Mouse (Mus musculus) neural tube, embryonic 14.5 days (tissue): Measurements from ENCODE around the gene Lce1g. TPM values are rescaled to one million over a fixed set of nuclear protein-coding genes. Genes with fewer than 3 reads are reported as not detected.

Experiments
- ATAC-seq: fragments of 200-750 bp; cut with Nextera tagmentation; 2 replicates; pipeline ENCODE4 v1.8.0; 2017; ENCODE audit warnings: low read depth, mild to moderate bottlenecking, moderate TSS enrichment, moderate library complexity
- H3K27ac ChIP-seq: fragments of 300-500 bp; sonication (generic); 2 replicates; pipeline ENCODE4 v1.5.1; 2014; ENCODE audit warnings: low read depth, mild to moderate bottlenecking, control low read depth, low read length, moderate library complexity, mixed read lengths
- H3K27me3 ChIP-seq: fragments of 300-500 bp; sonication (generic); 2 replicates; pipeline ENCODE4 v1.6.1; 2014; ENCODE audit warnings: low read length; ENCODE audit not compliant: control insufficient read depth, insufficient read depth
- H3K36me3 ChIP-seq: fragments of 300-500 bp; sonication (generic); 2 replicates; pipeline ENCODE4 v1.6.1; 2014; ENCODE audit warnings: low read length, mixed read lengths; ENCODE audit not compliant: control insufficient read depth, insufficient read depth
- H3K4me1 ChIP-seq: fragments of 300-500 bp; sonication (generic); 2 replicates; pipeline ENCODE4 v1.6.1; 2014; ENCODE audit warnings: low read length; ENCODE audit not compliant: control insufficient read depth, insufficient read depth
- H3K4me2 ChIP-seq: fragments of 300-500 bp; sonication (generic); 2 replicates; pipeline ENCODE4 v1.6.1; 2014; ENCODE audit warnings: mild to moderate bottlenecking, low read depth, low read length, control low read depth
- H3K4me3 ChIP-seq: fragments of 300-500 bp; sonication (generic); 2 replicates; pipeline ENCODE4 v1.5.1; 2014; ENCODE audit warnings: low read depth, low read length, control low read depth, mixed read lengths
- H3K9ac ChIP-seq: fragments of 300-500 bp; sonication (generic); replicated peaks from 2 replicates; pipeline ENCODE4 v1.6.1; 2014; ENCODE audit warnings: low read depth, mild to moderate bottlenecking, control low read depth, low read length, mixed read lengths
- H3K9me3 ChIP-seq: fragments of 300-500 bp; sonication (generic); 2 replicates; pipeline ENCODE4 v1.6.1; 2016; ENCODE audit warnings: low read length; ENCODE audit not compliant: control insufficient read depth
- WGBS: fragments of 180-500 bp; shearing (Covaris S2); extraction: QIAGEN DNeasy Blood & Tissue Kit; methylation state at CpG from one replicate; pipeline ENCODE4 v1.1.7; 2014; 5-methylcytosine and 5-hydroxymethylcytosine counted together
- polyA plus RNA-seq: library from polyadenylated mRNA; unstranded; fragments of >200 nt; fragmentation: Nextera tagmentation; extraction: Ambion mirVana; gene quantifications from 2 replicates; pipeline ENCODE4 v1.2.1, GENCODE M21; 2014

The Lce1g gene
- polyA plus RNA-seq, 1 experiment from 2014 or later, result not detected

DNA sequence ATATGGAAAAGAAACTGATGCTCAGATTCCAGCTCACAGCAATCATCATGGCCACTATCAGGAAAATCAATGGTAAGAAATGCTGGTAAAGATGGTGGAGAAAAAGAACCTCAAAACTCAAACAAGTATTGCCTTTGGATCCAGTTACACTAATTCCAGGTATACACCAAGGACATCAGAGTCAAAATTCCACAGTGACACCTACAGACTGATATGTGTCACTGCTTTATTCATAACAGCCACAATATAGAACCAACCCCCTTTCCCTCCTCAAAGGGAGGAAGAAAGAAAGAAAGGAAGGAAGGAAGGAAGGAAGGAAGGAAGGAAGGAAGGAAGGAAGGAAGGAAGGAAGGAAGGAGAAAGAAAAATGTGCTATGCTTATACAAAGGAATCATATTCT is 37.0 kb downstream of the Lce1g start:
- ATAC-seq, result no peak
- Histone ChIP-seq H3K9me3 (no peaks in the 10 kb centered on the region), H3K4me1 (no peaks in the 10 kb centered on the region), H3K4me2 (no peak overlapping the region), H3K36me3 (no peaks in the 10 kb centered on the region), H3K4me3 (no peak overlapping the region), H3K9ac (no peak overlapping the region), H3K27me3 (no peaks in the 10 kb centered on the region), H3K27ac (no peak overlapping the region)

DNA sequence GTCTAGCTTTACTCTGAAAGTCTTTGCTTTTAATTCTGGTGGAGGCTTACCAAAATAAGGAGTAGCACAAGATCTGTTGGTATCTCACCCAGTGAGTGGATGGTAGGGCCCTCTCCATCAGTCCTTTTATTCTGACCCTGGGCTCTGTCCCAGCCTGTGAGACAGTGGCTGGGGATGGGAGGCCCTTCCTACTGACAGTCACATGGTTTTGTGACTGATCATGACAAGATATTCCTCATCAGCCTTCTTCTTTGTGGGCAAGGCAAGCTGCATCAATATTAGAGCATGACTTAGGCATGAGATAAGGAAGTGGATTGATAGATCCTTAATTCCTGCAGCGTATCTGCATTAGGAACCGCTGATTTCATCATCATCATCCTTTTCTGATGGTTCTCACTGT is 43.2 kb downstream of the Lce1g start, which contains the start of gene Lce1e:
Lce1e (minus strand) TSS at position 101 of the 400 bp plus-strand sequence.
- no peak within 1 kb of the TSS for H3K27ac ChIP-seq
- H3K27me3 ChIP-seq, result no peaks in the 10 kb centered on the region
- no peaks in the 10 kb centered on the region for H3K4me1 ChIP-seq
- no peak within 1 kb of the TSS for H3K4me2 ChIP-seq
- H3K4me3 ChIP-seq, result no peak within 1 kb of the TSS
- H3K36me3 ChIP-seq, result no peaks in the 10 kb centered on the region
- ATAC-seq, result no peak
- H3K9me3 ChIP-seq, result no peaks in the 10 kb centered on the region
- 85% methylated on average over 2 of the region's 2 CpGs for WGBS
- H3K9ac ChIP-seq, result no peak within 1 kb of the TSS

Other genes with a start within 250 kb of the Lce1g start
- gene 2310046K23Rik, start 217.8 kb downstream of the Lce1g start, polyA plus RNA-seq, result not detected in 2 replicates
- gene Ivl, start 178.6 kb downstream of the Lce1g start, polyA plus RNA-seq, result not detected in 2 replicates
- not detected in 2 replicates for gene Smcp, start 163.3 kb downstream of the Lce1g start, polyA plus RNA-seq
- not detected in 2 replicates for gene 2210017I01Rik, start 144.8 kb downstream of the Lce1g start, polyA plus RNA-seq
- gene Lce6a, start 130.7 kb downstream of the Lce1g start, polyA plus RNA-seq, result not detected in 2 replicates
- gene Lce1a1, start 104.0 kb downstream of the Lce1g start, polyA plus RNA-seq, result not detected in 2 replicates
- gene Lce1b, start 95.4 kb downstream of the Lce1g start, polyA plus RNA-seq, result not detected in 2 replicates
- gene Lce1a2, start 82.0 kb downstream of the Lce1g start, polyA plus RNA-seq, result not detected in 2 replicates
- not detected in 2 replicates for gene Lce1c, start 73.1 kb downstream of the Lce1g start, polyA plus RNA-seq
- gene Lce1d, start 65.1 kb downstream of the Lce1g start, polyA plus RNA-seq, result not detected in 2 replicates
- not detected in 2 replicates for gene Lce1e, start 43.3 kb downstream of the Lce1g start, polyA plus RNA-seq
- not detected in 2 replicates for gene Lce1f, start 32.0 kb downstream of the Lce1g start, polyA plus RNA-seq
- gene Gm38119, start 13.2 kb downstream of the Lce1g start, polyA plus RNA-seq, result not detected in 2 replicates
- gene Lce1h, start 12.7 kb upstream of the Lce1g start, polyA plus RNA-seq, result not detected in 2 replicates
- gene Lce1i, start 26.6 kb upstream of the Lce1g start, polyA plus RNA-seq, result not detected in 2 replicates
- gene Lce1j, start 38.2 kb upstream of the Lce1g start, polyA plus RNA-seq, result not detected in 2 replicates
- gene Lce1k, start 55.6 kb upstream of the Lce1g start, polyA plus RNA-seq, result not detected in 2 replicates
- gene Kprp, start 74.9 kb upstream of the Lce1g start, polyA plus RNA-seq, result not detected in 2 replicates
- not detected in 2 replicates for gene Lce1l, start 98.9 kb upstream of the Lce1g start, polyA plus RNA-seq
- gene 2310050C09Rik, start 117.9 kb upstream of the Lce1g start, polyA plus RNA-seq, result not detected in 2 replicates
- not detected in 2 replicates for gene Lce3a, start 173.9 kb upstream of the Lce1g start, polyA plus RNA-seq
- not detected in 2 replicates for gene Lce3b, start 180.6 kb upstream of the Lce1g start, polyA plus RNA-seq
- gene Lce3c, start 192.1 kb upstream of the Lce1g start, polyA plus RNA-seq, result not detected in 2 replicates
- gene Lce3d, start 205.1 kb upstream of the Lce1g start, polyA plus RNA-seq, result not detected in 2 replicates
- not detected in 2 replicates for gene Lce3e, start 214.7 kb upstream of the Lce1g start, polyA plus RNA-seq
- gene Lce3f, start 239.9 kb upstream of the Lce1g start, polyA plus RNA-seq, result not detected in 2 replicates